Mouse (Mus musculus) intestine, embryonic 16.5 days (tissue): Measurements from ENCODE around the gene Fam107b. TPM values are rescaled to one million over a fixed set of nuclear protein-coding genes. Genes with fewer than 3 reads are reported as not detected.

Source experiments
- ATAC-seq: fragments of 200-750 bp; cut with Nextera tagmentation; 2 replicates; pipeline ENCODE4 v1.8.0; 2017; ENCODE audit warnings: moderate TSS enrichment, moderate library complexity
- H3K27ac ChIP-seq: fragments of 300-500 bp; sonication (generic); 2 replicates; pipeline ENCODE4 v1.5.1; 2014; ENCODE audit warnings: mild to moderate bottlenecking, low read length
- H3K27me3 ChIP-seq: fragments of 300-500 bp; sonication (generic); replicated peaks from 2 replicates; pipeline ENCODE4 v1.6.1; 2014; ENCODE audit warnings: low read length, control low read depth, mixed read lengths; ENCODE audit not compliant: control insufficient read depth, insufficient read depth
- H3K36me3 ChIP-seq: fragments of 300-500 bp; sonication (generic); 2 replicates; pipeline ENCODE4 v1.6.1; 2014; ENCODE audit warnings: low read length, control low read depth; ENCODE audit not compliant: control insufficient read depth, insufficient read depth
- H3K4me1 ChIP-seq: fragments of 300-500 bp; sonication (generic); 2 replicates; pipeline ENCODE4 v1.6.1; 2014; ENCODE audit warnings: low read length, control low read depth, mixed read lengths; ENCODE audit not compliant: control insufficient read depth, insufficient read depth
- H3K4me2 ChIP-seq: fragments of 300-500 bp; sonication (generic); 2 replicates; pipeline ENCODE4 v1.6.1; 2014; ENCODE audit warnings: low read depth, low read length, control low read depth
- H3K4me3 ChIP-seq: fragments of 300-500 bp; sonication (generic); 2 replicates; pipeline ENCODE4 v1.5.1; 2014; ENCODE audit warnings: mild to moderate bottlenecking, low read length
- H3K9ac ChIP-seq: fragments of 300-500 bp; sonication (generic); 2 replicates; pipeline ENCODE4 v1.6.1; 2014; ENCODE audit warnings: low read depth, low read length
- H3K9me3 ChIP-seq: fragments of 300-500 bp; sonication (generic); 2 replicates; pipeline ENCODE4 v1.6.1; 2016; ENCODE audit warnings: low read length, control low read depth; ENCODE audit not compliant: control insufficient read depth
- WGBS: fragments of 180-500 bp; shearing (Covaris S2); extraction: QIAGEN DNeasy Blood & Tissue Kit; methylation state at CpG from one replicate; pipeline ENCODE4 v1.1.7; 2014; 5-methylcytosine and 5-hydroxymethylcytosine counted together
- polyA plus RNA-seq: library from polyadenylated mRNA; unstranded; fragments of >200 nt; fragmentation: Nextera tagmentation; extraction: Ambion mirVana; gene quantifications from 2 replicates; pipeline ENCODE4 v1.2.1, GENCODE M21; 2015

The Fam107b gene
- polyA plus RNA-seq, 1 experiment from 2014 or later = 36.8 TPM

DNA sequence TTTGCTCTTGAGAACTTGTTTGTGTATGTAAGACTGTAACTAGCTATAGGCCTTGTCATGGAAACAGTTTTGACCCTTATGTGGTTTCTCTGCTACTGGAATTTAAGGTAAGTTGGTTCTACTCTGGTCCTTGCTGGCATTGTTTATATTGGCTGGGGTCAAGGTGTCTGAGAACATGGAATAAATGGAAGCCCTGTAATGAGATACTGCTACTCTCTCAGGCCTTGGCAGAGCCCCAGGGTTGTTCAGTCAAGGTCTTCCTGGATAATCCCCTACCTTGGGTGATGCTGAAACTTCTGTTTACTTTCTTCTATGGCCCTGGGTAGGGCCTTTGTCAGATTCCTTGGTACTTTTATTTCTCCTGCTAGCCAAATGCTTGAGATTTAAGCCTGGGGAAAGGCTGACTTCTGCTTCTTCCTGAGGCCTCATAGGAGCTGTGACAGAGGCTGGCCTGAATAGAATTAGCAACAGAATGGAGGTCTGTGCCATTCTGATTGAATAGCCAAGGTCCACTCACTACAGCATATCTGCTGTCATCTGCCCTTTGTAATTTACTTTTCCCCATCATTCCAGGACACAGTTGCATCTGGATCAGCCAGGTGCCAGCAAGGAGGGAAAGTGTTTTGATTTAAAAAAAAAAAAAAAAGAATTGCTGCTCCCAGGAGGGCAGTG is 217.6 kb downstream of the Fam107b start:
- no peak for ATAC-seq
- Histone ChIP-seq H3K9me3 (no peaks in the 10 kb centered on the region), H3K4me1 (peaks cover 3% of the 10 kb centered on the region; the same call in 1 of the 2 replicates), H3K4me2 (no peak overlapping the region), H3K27ac (no peak overlapping the region), H3K36me3 (no peaks in the 10 kb centered on the region), H3K27me3 (no peaks in the 10 kb centered on the region), H3K4me3 (no peak overlapping the region), H3K9ac (no peak overlapping the region)

DNA sequence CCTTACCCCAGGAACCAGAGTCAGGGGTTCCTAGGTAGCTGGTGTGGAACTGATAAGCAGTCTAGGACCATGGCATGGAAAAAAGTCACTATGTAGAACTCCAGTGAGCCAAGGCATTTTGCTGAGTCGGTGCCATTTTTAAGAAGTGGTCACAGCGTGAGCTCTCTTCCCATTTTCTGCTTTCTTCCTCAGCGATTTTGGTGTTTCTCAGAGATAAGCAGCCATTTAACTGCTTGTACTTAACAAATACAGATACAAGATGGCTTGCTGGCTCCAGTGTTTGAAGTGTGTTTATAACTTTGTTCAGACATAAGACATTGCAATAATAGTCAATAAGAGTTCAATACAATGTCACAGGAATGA is 218.1 kb downstream of the Fam107b start:
- Histone ChIP-seq H3K36me3 (no peaks in the 10 kb centered on the region), H3K27me3 (no peaks in the 10 kb centered on the region), H3K9me3 (no peaks in the 10 kb centered on the region), H3K9ac (no peak overlapping the region), H3K4me1 (peaks cover 3% of the 10 kb centered on the region; the same call in 1 of the 2 replicates), H3K27ac (no peak overlapping the region), H3K4me2 (no peak overlapping the region), H3K4me3 (no peak overlapping the region)
- 86% methylated on average over 3 of the region's 3 CpGs for WGBS
- ATAC-seq = no peak

DNA sequence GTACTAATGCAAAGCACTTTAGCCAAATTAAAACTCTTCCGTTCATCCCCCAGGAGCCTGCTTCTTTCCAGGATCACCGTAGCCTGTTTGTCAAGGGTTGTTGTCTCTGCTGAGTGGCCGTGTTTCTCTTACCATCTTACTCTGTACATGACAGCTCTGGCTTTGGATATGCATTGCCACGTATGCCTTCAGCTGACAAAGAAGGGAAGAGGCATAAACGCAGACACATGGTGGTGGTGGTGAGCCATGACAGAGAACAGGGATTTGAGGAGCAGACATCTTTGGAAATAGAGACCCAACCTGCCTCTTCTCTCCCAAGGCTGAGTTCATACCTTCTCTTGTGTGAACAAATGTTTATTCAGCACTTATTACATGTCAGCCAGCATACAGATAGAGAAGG is 226.3 kb downstream of the Fam107b start:
- Histone ChIP-seq H3K4me2 (no peak overlapping the region), H3K9me3 (no peaks in the 10 kb centered on the region), H3K4me3 (no peak overlapping the region), H3K27ac (no peak overlapping the region), H3K9ac (no peak overlapping the region), H3K27me3 (no peaks in the 10 kb centered on the region), H3K36me3 (no peaks in the 10 kb centered on the region), H3K4me1 (peaks cover 5% of the 10 kb centered on the region; the same call in 1 of the 2 replicates)
- WGBS = 75% methylated on average over 5 of the region's 5 CpGs
- no peak for ATAC-seq

DNA sequence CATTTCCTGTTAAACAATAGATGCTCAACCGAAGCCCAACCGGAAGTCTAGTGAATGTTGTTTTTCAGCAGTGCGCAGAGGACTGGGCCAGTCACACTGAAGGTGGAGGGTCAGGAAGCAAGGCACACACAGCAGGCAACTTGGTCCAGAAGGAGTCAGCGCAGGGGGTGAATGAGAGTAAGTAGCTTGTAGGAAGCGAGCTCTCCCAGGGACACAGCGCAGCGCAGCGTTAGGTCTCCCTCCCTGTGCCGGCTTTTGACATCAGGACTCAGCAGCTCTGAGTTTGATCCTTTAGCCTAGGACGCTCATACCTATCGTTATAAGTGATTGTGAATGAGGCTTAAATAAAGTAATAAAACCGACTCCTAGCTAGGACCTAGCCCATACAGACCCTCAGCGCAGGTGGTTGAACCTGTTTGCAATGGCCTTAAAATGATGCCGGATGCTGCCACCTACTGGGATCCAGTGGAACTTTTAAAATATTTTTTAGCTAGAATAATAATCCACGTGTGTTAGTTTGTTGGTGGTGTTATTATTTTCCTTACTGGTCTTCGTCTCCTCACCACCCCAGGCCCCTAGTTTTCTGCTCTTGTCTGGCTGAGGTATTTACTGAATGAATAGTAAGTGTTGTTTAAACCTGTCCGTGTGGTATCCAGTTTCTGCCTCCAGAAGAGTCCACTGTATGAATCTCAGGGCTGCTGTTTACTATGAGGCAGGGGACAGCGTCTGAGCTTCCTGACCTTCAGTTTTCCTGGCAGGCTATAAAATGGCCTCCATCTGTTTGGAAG is 229.7 kb downstream of the Fam107b start:
- peak overlapping the region; percentile 48 for H3K4me2 ChIP-seq
- H3K27me3 ChIP-seq = no peaks in the 10 kb centered on the region
- peak; percentile 84 for ATAC-seq
- H3K9me3 ChIP-seq = no peaks in the 10 kb centered on the region
- H3K27ac ChIP-seq = no peak overlapping the region
- WGBS = 9% methylated on average over 18 of the region's 18 CpGs
- H3K9ac ChIP-seq = peak overlapping the region; percentile 16; the same call in 1 of the 2 replicates
- peaks cover 5% of the 10 kb centered on the region; the same call in 1 of the 2 replicates for H3K4me1 ChIP-seq
- H3K36me3 ChIP-seq = no peaks in the 10 kb centered on the region
- peak overlapping the region; percentile 42 for H3K4me3 ChIP-seq

DNA sequence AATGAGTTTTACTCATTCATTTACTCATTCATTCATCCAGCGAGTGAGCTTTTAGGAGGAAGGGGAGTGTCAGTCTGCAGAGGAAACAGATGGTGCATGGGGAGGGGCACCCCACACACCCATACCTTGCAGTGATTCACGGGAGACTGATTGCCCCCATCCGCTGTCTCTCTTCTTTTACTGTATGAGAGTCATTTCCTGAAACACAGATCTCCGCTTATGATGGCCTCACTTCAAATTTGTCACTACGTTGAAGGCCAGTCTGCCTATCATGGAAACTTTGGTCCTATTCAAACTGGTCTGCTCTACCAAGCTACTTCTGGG is 230.2 kb downstream of the Fam107b start:
- Histone ChIP-seq H3K27me3 (no peaks in the 10 kb centered on the region), H3K36me3 (no peaks in the 10 kb centered on the region), H3K9ac (no peak overlapping the region), H3K9me3 (no peaks in the 10 kb centered on the region), H3K27ac (no peak overlapping the region), H3K4me3 (no peak overlapping the region), H3K4me2 (no peak overlapping the region), H3K4me1 (peaks cover 5% of the 10 kb centered on the region; the same call in 1 of the 2 replicates)
- ATAC-seq = no peak; the same call in 1 of the 2 replicates
- 44% methylated on average over 5 of the region's 5 CpGs for WGBS

DNA sequence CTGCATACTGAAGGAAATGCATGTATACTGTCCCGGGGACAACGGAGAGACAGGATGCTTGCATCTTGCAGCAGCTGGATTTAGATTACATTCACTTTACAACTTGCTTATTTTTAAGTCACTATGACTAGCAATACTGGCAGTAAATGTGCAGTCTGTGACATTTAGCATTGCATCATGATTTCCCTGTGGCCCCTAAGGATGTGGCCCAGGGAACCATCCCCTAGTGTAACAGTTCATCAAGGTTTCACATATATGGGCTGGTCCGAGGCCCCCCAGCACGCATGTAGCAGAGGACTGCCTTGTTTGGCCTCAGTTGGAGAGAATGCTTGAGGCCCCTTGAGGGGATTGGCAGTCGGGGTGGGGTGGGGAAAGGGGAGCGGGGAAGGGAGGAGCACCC is 235.5 kb downstream of the Fam107b start:
- Histone ChIP-seq H3K4me3 (no peak overlapping the region), H3K4me1 (no peaks in the 10 kb centered on the region), H3K4me2 (no peak overlapping the region), H3K27me3 (no peaks in the 10 kb centered on the region), H3K9ac (no peak overlapping the region), H3K27ac (no peak overlapping the region), H3K9me3 (no peaks in the 10 kb centered on the region), H3K36me3 (no peaks in the 10 kb centered on the region)
- 53% methylated on average over 6 of the region's 6 CpGs for whole genome bisulfite sequencing
- no peak for ATAC-seq

DNA sequence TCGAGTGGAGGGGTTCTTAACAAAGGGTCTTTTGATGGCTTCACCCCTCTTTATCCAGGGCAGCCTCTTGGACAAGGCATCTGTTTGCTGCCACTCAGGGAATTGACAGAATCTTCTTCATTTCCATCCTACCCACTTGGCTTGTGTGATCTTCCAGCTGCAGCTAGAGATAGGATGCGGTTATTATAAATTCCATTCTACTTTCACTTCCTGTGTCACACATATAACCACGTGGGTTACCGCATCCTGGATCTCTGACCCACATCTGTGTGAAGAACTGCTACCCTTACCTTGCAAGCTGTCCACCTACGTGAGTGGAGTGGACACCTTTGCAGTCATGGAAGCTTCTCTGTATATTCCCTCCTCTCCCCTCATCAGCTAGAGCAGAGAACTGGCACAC is 240.0 kb downstream of the Fam107b start:
- Histone ChIP-seq H3K4me3 (no peak overlapping the region), H3K9ac (no peak overlapping the region), H3K4me1 (no peaks in the 10 kb centered on the region), H3K9me3 (no peaks in the 10 kb centered on the region), H3K4me2 (no peak overlapping the region), H3K36me3 (no peaks in the 10 kb centered on the region), H3K27ac (no peak overlapping the region), H3K27me3 (no peaks in the 10 kb centered on the region)
- no peak for ATAC-seq
- WGBS = 63% methylated on average over 5 of the region's 5 CpGs

DNA sequence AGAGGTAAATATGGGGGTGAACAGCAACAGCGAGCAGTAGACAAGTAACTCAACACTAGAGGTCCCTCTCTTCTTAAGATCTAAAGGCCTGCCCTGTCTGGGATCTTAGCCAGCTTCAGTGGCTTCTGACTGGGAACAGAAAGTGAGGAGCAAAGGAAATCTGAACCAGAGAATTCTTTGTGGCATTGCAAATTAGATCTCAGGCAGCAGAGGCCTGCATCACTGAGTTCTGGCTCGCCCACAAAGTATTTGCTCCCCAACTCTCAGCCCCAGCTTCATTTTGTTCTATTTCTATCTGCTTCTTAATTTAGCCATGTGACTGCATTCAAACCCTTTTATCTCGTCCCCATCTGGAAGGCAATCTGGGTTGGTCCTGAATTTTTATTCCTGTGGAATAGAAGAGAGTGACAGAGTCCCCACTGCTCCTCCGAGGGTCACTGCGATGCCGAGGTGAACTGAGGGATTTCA is 245.9 kb downstream of the Fam107b start:
- no peak overlapping the region for H3K4me2 ChIP-seq
- H3K27ac ChIP-seq = no peak overlapping the region
- no peaks in the 10 kb centered on the region for H3K4me1 ChIP-seq
- no peaks in the 10 kb centered on the region for H3K27me3 ChIP-seq
- no peaks in the 10 kb centered on the region for H3K9me3 ChIP-seq
- H3K9ac ChIP-seq = no peak overlapping the region
- ATAC-seq = no peak
- no peak overlapping the region for H3K4me3 ChIP-seq
- no peaks in the 10 kb centered on the region for H3K36me3 ChIP-seq
- 71% methylated on average over 6 of the region's 6 CpGs for WGBS

DNA sequence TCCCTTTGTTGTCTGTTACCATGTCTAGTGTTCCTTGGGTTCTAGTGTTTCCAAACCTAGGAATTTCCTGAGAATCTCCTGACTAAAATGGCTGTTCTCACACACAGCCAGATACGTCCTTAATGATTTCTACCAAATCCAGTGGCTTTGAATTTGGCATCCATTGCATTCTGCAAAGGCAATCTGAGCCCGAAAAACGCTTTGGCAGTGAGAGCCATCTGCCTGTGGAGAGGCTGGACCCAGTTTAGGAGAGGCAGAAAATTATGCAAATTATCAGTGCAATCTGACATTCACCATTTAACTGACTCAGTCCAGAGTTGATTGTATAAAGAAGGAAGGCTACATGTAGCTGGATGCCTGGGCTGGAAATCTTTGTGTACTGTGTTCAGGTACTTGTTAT is 247.3 kb downstream of the Fam107b start:
- Histone ChIP-seq H3K9me3 (no peaks in the 10 kb centered on the region), H3K27ac (no peak overlapping the region), H3K4me2 (no peak overlapping the region), H3K9ac (no peak overlapping the region), H3K4me1 (0 out of 2 replicates have a peak, but pooled peaks cover 2% of the 10 kb centered on the region), H3K4me3 (no peak overlapping the region), H3K36me3 (no peaks in the 10 kb centered on the region), H3K27me3 (no peaks in the 10 kb centered on the region)
- no peak for ATAC-seq
- WGBS = 83% methylated on average over 3 of the region's 3 CpGs
